Mouse (Mus musculus) forebrain, embryonic 13.5 days (tissue): Measurements from ENCODE around the gene Ankrd13b. TPM values are rescaled to one million over a fixed set of nuclear protein-coding genes. Genes with fewer than 3 reads are reported as not detected.

Source experiments
- ATAC-seq: fragments of 200-750 bp; cut with Nextera tagmentation; 2 replicates; pipeline ENCODE4 v1.8.0; 2017
- H3K27ac ChIP-seq: fragments of 300-500 bp; sonication (generic); 2 replicates; pipeline ENCODE4 v1.5.1; 2015; ENCODE audit warnings: inconsistent platforms, mild to moderate bottlenecking, moderate library complexity
- H3K27me3 ChIP-seq: fragments of 300-500 bp; sonication (generic); 2 replicates; pipeline ENCODE4 v1.6.1; 2015; ENCODE audit warnings: mild to moderate bottlenecking, inconsistent platforms
- H3K36me3 ChIP-seq: fragments of 300-500 bp; sonication (generic); 2 replicates; pipeline ENCODE4 v1.6.1; 2015; ENCODE audit warnings: mild to moderate bottlenecking, inconsistent platforms; ENCODE audit not compliant: poor library complexity, severe bottlenecking
- H3K4me1 ChIP-seq: fragments of 300-500 bp; sonication (generic); 2 replicates; pipeline ENCODE4 v1.6.1; 2015; ENCODE audit warnings: inconsistent platforms
- H3K4me2 ChIP-seq: fragments of 300-500 bp; sonication (generic); 2 replicates; pipeline ENCODE4 v1.6.1; 2015; ENCODE audit warnings: inconsistent platforms, mild to moderate bottlenecking, moderate library complexity
- H3K4me3 ChIP-seq: fragments of 300-500 bp; sonication (generic); 2 replicates; pipeline ENCODE4 v1.5.1; 2015; ENCODE audit warnings: mild to moderate bottlenecking, inconsistent platforms
- H3K9ac ChIP-seq: fragments of 300-500 bp; sonication (generic); 2 replicates; pipeline ENCODE4 v1.6.1; 2015; ENCODE audit warnings: mild to moderate bottlenecking, inconsistent platforms
- H3K9me3 ChIP-seq: fragments of 300-500 bp; sonication (generic); replicated peaks from 2 replicates; pipeline ENCODE4 v1.6.1; 2016; ENCODE audit warnings: inconsistent platforms
- WGBS: fragments of 180-500 bp; shearing (Covaris S2); methylation state at CpG from one replicate; pipeline ENCODE4 v1.1.7; 2015; 5-methylcytosine and 5-hydroxymethylcytosine counted together
- polyA plus RNA-seq: library from polyadenylated mRNA; unstranded; fragments of >200 nt; fragmentation: Nextera tagmentation; extraction: Ambion mirVana; gene quantifications from 2 replicates; pipeline ENCODE4 v1.2.1, GENCODE M21; 2015

Gene Ankrd13b
- polyA plus RNA-seq, 1 experiment from 2014 or later: 18.0 TPM

GRCm38 (mm10) chr11:77464684-77465083 is 24.8 kb downstream of the Ankrd13b start:
- Histone ChIP-seq H3K4me2 (no peak overlapping the region), H3K27ac (no peak overlapping the region), H3K4me1 (peaks cover 19% of the 10 kb centered on the region), H3K27me3 (peaks cover 74% of the 10 kb centered on the region), H3K9ac (no peak overlapping the region), H3K36me3 (0 out of 2 replicates have a peak, but pooled peaks cover 2% of the 10 kb centered on the region), H3K9me3 (no peaks in the 10 kb centered on the region), H3K4me3 (no peak overlapping the region)
- WGBS: 62% methylated on average over 4 of the region's 4 CpGs
- ATAC-seq: no peak

DNA sequence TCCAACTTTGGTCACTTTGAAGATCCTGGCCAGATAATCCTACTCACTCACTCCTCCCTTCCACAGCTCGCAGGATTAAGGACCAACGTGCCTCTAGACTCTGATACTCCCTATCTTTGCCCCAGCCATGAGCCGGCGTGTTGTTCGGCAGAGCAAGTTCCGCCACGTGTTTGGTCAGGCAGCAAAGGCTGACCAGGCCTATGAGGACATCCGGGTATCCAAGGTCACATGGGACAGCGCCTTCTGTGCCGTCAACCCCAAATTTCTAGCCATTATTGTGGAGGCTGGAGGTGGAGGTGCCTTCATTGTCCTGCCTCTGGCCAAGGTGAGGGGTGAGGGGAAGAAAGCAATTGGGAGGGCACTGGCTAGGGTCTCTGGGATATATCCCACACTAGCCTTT is 25.7 kb downstream of the Ankrd13b start:
- no peak overlapping the region for H3K9ac ChIP-seq
- peaks cover 74% of the 10 kb centered on the region for H3K27me3 ChIP-seq
- peaks cover 5% of the 10 kb centered on the region; the same call in 1 of the 2 replicates for H3K36me3 ChIP-seq
- peaks cover 19% of the 10 kb centered on the region for H3K4me1 ChIP-seq
- no peaks in the 10 kb centered on the region for H3K9me3 ChIP-seq
- no peak overlapping the region for H3K4me3 ChIP-seq
- H3K4me2 ChIP-seq: no peak overlapping the region
- 74% methylated on average over 10 of the region's 10 CpGs for WGBS
- H3K27ac ChIP-seq: no peak overlapping the region
- no peak for ATAC-seq

- 49% methylated on average over 8 of the region's 8 CpGs for whole genome bisulfite sequencing
- peak overlapping the region; percentile 100 for H3K4me2 ChIP-seq
- peak overlapping the region; percentile 55 for H3K4me3 ChIP-seq
- peaks cover 5% of the 10 kb centered on the region; the same call in 1 of the 2 replicates for H3K36me3 ChIP-seq
- no peak overlapping the region for H3K27ac ChIP-seq
- H3K4me1 ChIP-seq: peaks cover 18% of the 10 kb centered on the region
- peak overlapping the region; percentile 62; the same call in 1 of the 2 replicates for H3K9ac ChIP-seq
- H3K9me3 ChIP-seq: no peaks in the 10 kb centered on the region
- ATAC-seq: no peak
- H3K27me3 ChIP-seq: peaks cover 74% of the 10 kb centered on the region
Measured at GRCm38 (mm10) chr11:77463101-77463445, 26.4 kb downstream of the Ankrd13b start.

- peak within 1 kb of the TSS; percentile 55 for H3K4me3 ChIP-seq
- no peaks in the 10 kb centered on the region for H3K9me3 ChIP-seq
- under 1% methylated on average over 68 of the region's 73 CpGs for WGBS
- H3K27ac ChIP-seq: no peak within 1 kb of the TSS
- peaks cover 13% of the 10 kb centered on the region for H3K4me1 ChIP-seq
- peak; percentile 28; the same call in 1 of the 2 replicates for ATAC-seq
- H3K36me3 ChIP-seq: peaks cover 8% of the 10 kb centered on the region
- H3K27me3 ChIP-seq: peaks cover 69% of the 10 kb centered on the region
- peak within 1 kb of the TSS; percentile 62 for H3K9ac ChIP-seq
- H3K4me2 ChIP-seq: peak within 1 kb of the TSS; percentile 100
Measured at GRCm38 (mm10) chr11:77462283-77463100, 27.0 kb downstream of the Ankrd13b start, which contains the start of gene Coro6. Gene Coro6, plus strand, starts transcription at chr11:77462411.

DNA sequence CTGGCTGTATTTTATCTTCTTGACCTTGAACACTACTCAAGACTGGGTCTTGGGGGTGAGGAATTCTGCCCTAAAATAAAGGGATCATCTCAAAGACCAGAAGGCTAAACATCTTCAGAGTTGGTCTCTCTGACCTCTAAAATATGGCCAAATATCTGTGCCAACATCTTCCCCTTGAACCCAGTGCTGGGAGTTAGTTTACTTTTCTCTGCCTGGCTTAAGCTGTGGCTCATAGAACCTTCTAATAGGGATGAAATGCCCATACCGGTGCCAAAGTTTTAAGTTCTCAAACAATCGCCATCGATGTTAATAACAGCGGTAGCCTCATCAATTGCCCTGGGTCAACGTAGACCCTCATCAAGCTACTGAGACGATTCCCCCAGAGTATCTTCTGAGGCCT is 27.6 kb downstream of the Ankrd13b start:
- H3K36me3 ChIP-seq: peaks cover 8% of the 10 kb centered on the region
- H3K9me3 ChIP-seq: no peaks in the 10 kb centered on the region
- WGBS: 4% methylated on average over 6 of the region's 6 CpGs
- no peak overlapping the region for H3K27ac ChIP-seq
- H3K9ac ChIP-seq: peak overlapping the region; percentile 62
- H3K4me2 ChIP-seq: peak overlapping the region; percentile 100
- peaks cover 63% of the 10 kb centered on the region for H3K27me3 ChIP-seq
- peaks cover 13% of the 10 kb centered on the region for H3K4me1 ChIP-seq
- no peak for ATAC-seq
- H3K4me3 ChIP-seq: peak overlapping the region; percentile 55

DNA sequence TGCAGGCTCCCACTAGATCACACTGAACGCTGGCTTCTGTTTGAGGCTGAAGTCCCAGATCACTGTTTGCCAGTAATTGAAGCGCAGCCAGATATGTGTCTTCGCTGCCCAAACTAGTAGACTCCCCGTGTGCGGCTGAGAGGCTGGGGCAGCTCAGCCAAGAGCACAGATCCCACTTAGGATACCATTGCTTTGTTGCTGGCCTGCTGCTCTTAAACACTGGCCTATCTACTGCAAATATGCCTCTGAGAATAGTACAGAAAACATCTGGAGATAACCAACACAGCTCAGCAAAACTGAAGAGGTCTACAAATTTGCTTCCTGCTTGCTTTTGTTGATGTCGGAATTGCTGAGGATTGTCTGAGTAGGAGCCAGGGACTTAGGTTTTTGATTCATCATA is 32.6 kb downstream of the Ankrd13b start:
- H3K36me3 ChIP-seq: peaks cover 32% of the 10 kb centered on the region
- no peak overlapping the region for H3K4me2 ChIP-seq
- H3K27me3 ChIP-seq: peaks cover 15% of the 10 kb centered on the region
- no peak overlapping the region for H3K27ac ChIP-seq
- peaks cover 2% of the 10 kb centered on the region for H3K4me1 ChIP-seq
- ATAC-seq: no peak
- no peaks in the 10 kb centered on the region for H3K9me3 ChIP-seq
- H3K9ac ChIP-seq: no peak overlapping the region
- 81% methylated on average over 6 of the region's 6 CpGs for WGBS
- no peak overlapping the region for H3K4me3 ChIP-seq

DNA sequence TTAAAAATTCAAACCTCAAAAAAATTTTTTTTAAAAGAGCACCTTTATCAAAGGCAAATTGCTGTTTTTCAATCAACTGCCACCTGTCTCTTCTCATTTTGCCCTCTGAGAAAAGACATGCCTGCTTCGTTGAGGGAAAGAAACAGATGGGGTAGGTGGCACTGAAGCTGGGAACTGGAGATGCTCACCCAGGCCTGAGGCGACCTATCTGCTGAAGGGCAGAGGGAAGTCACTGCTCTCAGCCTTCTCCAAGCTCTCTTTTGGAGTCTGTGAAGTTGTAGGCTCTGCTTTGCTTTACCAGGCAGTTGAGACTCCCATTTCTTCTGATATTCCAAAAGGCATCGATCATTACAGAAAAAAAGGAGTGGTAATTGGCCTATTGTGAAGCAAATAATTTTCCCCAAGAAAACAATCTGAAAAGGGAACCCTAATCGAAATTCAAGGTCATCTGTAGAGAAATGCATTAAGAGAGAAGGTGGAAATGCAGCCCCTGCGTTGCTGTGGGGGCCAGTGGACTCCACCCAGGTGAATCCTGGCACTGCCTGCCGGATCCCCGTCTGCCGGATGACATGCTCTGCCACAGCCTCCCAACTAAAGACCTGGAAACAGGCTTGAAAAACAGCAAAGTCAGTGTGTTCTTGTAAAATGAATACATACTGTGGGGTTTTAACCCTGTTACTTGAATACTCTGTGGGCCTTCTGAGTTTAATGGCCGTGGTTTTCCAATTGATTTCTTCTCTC is 33.5 kb downstream of the Ankrd13b start:
- Histone ChIP-seq H3K36me3 (peaks cover 37% of the 10 kb centered on the region), H3K4me1 (no peaks in the 10 kb centered on the region), H3K4me2 (no peak overlapping the region), H3K4me3 (no peak overlapping the region), H3K27ac (no peak overlapping the region), H3K9me3 (no peaks in the 10 kb centered on the region), H3K27me3 (peaks cover 6% of the 10 kb centered on the region), H3K9ac (no peak overlapping the region)
- WGBS: 87% methylated on average over 9 of the region's 9 CpGs
- ATAC-seq: no peak

GRCm38 (mm10) chr11:77453388-77453787 is 36.1 kb downstream of the Ankrd13b start:
- Histone ChIP-seq H3K4me2 (no peak overlapping the region), H3K27me3 (no peaks in the 10 kb centered on the region), H3K27ac (no peak overlapping the region), H3K9me3 (no peaks in the 10 kb centered on the region), H3K9ac (no peak overlapping the region), H3K4me1 (no peaks in the 10 kb centered on the region), H3K4me3 (no peak overlapping the region), H3K36me3 (peaks cover 52% of the 10 kb centered on the region)
- 92% methylated on average over 2 of the region's 2 CpGs for WGBS
- ATAC-seq: no peak

GRCm38 (mm10) chr11:77451670-77452069 is 37.8 kb downstream of the Ankrd13b start:
- Histone ChIP-seq H3K27ac (no peak overlapping the region), H3K36me3 (peaks cover 49% of the 10 kb centered on the region), H3K4me2 (no peak overlapping the region), H3K9me3 (no peaks in the 10 kb centered on the region), H3K9ac (no peak overlapping the region), H3K27me3 (no peaks in the 10 kb centered on the region), H3K4me3 (no peak overlapping the region), H3K4me1 (no peaks in the 10 kb centered on the region)
- ATAC-seq: no peak
- WGBS: 94% methylated on average over 2 of the region's 2 CpGs

- Histone ChIP-seq H3K4me3 (no peak overlapping the region), H3K27ac (no peak overlapping the region), H3K9me3 (no peaks in the 10 kb centered on the region), H3K27me3 (no peaks in the 10 kb centered on the region), H3K4me1 (no peaks in the 10 kb centered on the region), H3K4me2 (no peak overlapping the region), H3K9ac (no peak overlapping the region), H3K36me3 (peaks cover 38% of the 10 kb centered on the region)
- WGBS: 93% methylated on average over 7 of the region's 7 CpGs
- no peak for ATAC-seq
Measured at GRCm38 (mm10) chr11:77449224-77449623, 40.3 kb downstream of the Ankrd13b start.

DNA sequence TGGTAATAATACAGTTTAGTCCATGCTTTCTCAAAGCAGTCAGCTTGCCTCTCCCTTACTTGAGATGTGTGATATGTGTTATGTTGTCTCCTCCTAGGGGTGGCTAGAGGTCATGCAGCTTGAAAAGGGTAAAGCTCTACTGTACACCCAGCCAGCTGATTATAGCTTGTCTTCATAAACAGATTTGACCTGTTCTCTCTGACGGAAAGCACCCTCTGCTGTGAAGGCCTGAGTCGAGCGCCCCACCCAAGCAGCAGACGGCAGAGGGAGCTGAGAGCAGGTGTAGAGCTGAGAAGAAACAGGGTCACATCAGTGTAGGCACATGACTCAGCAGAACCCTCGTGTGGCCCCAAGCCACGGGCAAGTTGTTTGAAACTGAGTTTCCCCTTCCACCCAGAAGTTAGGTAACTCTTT is 42.8 kb downstream of the Ankrd13b start:
- H3K4me2 ChIP-seq: no peak overlapping the region
- H3K4me3 ChIP-seq: no peak overlapping the region
- no peak for ATAC-seq
- no peaks in the 10 kb centered on the region for H3K9me3 ChIP-seq
- H3K9ac ChIP-seq: no peak overlapping the region
- 68% methylated on average over 6 of the region's 6 CpGs for WGBS
- H3K27me3 ChIP-seq: no peaks in the 10 kb centered on the region
- H3K36me3 ChIP-seq: peaks cover 38% of the 10 kb centered on the region
- no peaks in the 10 kb centered on the region for H3K4me1 ChIP-seq
- no peak overlapping the region for H3K27ac ChIP-seq

- Histone ChIP-seq H3K27me3 (no peaks in the 10 kb centered on the region), H3K4me1 (no peaks in the 10 kb centered on the region), H3K4me3 (no peak overlapping the region), H3K9ac (no peak overlapping the region), H3K9me3 (no peaks in the 10 kb centered on the region), H3K36me3 (peaks cover 39% of the 10 kb centered on the region), H3K27ac (no peak overlapping the region), H3K4me2 (no peak overlapping the region)
- WGBS: 93% methylated on average over 2 of the region's 2 CpGs
- ATAC-seq: no peak
Measured at GRCm38 (mm10) chr11:77444939-77445338, 44.5 kb downstream of the Ankrd13b start.
